Mouse (Mus musculus) heart, postnatal 36 days (tissue): ENCODE measurements around the gene Rhof. TPM values are rescaled to one million over a fixed set of nuclear protein-coding genes. Genes with fewer than 3 reads are reported as not detected.

Experiments
- DNase-seq, 2 experiments: peaks; one replicate each; pipeline ENCODE4 v3.0.0; 2021 to 2022
- intact Hi-C: fragments of 180-260 bp; cut with DNase I; formaldehyde crosslinking; loops from one replicate; pipeline ENCODE4 v1.15.1; 2025
- total RNA-seq, 2 experiments: library from RNA; stranded (reverse); gene quantifications; 2 replicates each; pipeline ENCODE4 v1.2.3; 2021

The Rhof gene
- total RNA-seq, 2 experiments from 2014 or later = 0.44 to 0.68 TPM

DNA sequence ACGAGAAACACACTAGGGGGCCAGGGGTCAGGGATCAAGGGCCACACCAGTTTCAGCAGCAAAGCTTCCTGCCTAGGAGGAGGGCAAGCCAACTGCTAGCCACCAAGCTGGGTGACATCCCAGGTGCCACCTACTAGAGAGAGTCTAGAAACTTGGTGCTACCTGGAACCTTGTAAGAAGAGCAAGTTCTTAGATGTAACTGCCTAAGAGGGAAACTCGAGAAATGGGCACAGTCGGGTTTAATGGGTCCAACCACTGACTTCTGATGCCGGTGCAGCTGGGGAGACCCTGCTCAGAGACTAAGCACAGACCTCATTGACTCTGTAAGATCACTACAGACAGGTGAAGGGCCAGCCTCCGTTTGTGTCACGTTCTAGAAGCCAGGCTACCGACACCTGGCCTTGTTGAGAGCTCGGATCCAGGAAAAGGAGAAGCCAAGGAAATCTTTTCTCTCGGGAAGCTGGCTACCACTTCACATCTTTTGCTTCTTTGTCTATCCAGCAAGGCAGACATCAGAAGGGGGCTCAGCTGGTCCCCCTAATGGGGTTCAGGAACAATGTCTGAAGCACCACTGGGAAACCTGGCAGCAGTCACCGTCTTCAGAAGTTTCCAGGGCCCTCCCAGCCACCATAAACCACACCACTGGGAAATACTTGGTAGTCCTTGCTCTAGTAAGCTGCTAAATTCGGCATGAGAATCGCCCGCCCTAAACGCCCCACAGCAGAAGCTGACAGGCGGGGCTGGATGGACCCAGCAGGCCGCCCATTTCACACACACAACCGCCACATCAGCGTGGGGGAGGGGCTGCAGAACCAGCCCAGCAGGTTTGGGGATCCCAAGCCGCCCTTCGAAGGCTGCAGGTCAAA lies 4.8 kb upstream of the Rhof start:
- intact Hi-C loops = no loop called here
- DNase-seq = peak; percentile 83 to 89

GRCm38 (mm10) chr5:123136361-123137043 lies 4.0 kb upstream of the Rhof start:
- intact Hi-C loops = no loop called here

DNA sequence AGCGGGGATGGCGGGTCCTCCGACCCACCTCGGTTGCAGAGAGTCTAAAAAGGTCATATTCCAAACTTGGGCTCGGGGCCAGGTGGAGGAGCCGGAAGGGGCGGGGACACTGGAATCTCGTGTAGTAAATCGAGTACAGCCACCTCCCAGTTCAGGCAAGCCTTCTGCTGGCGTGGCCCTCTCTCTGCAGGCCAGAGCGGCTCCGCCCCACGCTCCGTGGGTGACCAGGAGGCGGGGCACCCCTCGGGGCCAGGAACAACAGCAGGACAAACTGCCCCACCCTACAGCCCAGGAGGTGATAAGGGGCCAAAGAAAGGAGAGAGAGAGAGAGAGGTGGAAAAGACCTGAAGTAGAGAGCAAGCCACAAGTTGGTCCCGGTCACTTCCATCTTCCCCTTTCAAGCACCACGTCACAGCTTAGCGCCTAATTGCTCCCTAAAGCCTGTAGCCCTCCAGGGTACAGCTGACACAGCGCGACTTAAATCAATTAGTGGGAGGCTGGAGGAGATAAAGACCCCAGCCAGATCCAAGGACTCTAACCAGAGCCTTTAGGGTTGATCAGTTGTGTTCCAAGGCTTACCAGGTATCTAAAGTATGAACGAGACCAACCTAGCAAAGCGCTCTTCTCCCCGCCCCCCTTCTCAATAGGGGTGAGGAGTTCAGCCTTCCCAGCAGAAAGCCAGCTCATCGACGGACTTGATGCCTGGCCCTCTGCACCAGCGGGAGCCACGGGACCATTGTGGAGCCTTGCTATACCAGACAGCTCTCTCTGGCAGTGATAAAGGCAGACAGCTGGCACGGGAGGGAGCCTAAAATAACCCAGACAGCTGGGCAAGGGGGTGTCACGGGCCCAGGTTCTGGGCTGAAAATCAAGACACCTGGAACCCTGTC lies 3.2 kb upstream of the Rhof start:
- DNase-seq = peak; percentile 90 to 92
- intact Hi-C loops = no loop called here

More at GRCm38 (mm10) chr5:123136361-123137043, 4.0 kb upstream of the Rhof start:
- peak; percentile 92 to 93 for DNase-seq

DNA sequence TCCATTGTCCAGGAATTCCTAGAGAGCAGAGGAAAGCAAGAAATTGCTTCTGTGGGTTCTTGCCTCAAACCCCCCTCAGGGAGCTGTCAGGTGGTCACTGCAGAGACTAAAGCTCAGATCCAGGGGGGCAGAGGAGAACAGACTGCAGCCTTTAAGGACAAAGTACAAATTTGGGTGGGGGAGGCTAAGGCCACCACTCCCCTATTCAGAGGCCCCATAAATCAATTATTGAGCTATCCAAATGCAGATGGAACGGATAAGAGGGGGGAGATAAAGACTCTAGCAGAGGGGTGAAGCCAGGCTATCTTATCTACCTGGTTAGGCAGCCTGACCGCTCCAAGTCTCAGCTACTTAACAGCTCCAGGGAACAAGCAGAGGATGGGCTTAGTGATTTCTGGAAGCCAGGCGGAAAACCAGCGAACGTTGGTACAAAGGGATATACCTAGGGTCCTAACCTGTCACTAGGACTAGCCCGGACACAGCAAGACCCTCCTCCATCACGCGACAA lies 2.4 kb upstream of the Rhof start:
- no peak for DNase-seq
- intact Hi-C loops = no loop called here

- peak; percentile 74 to 76 for DNase-seq
- intact Hi-C loops = no loop called here
Measured at GRCm38 (mm10) chr5:123134186-123134874, 1.8 kb upstream of the Rhof start.

DNA sequence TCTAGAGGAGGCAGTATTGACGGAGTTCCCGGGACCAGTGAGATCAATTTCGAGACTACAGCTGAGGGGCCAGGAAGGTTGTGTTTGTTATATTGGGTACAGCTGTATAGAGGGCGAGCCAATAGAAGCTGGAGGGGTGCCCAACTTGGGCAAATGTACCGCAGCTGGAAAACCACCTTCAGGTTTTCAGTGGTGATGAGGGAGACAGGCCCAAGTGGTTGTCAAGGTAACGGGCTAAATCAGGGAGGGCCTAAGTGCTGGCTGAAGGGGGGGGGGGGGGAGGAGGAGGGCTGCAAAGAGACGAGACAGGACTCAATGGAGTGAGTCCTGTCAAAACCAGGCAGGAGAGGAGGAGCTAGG lies 1.3 kb upstream of the Rhof start:
- intact Hi-C loops = loop anchor here (1.0 kb wide), 3 partner anchors 16 to 38 kb away; no protein-coding TSS in a partner anchor
- DNase-seq = no peak

GRCm38 (mm10) chr5:123133083-123133783 lies 741 bp upstream of the Rhof start:
- DNase-seq = peak; percentile 94
- intact Hi-C loops = loop anchor here (1.0 kb wide), 3 partner anchors 16 to 38 kb away; no protein-coding TSS in a partner anchor

DNA sequence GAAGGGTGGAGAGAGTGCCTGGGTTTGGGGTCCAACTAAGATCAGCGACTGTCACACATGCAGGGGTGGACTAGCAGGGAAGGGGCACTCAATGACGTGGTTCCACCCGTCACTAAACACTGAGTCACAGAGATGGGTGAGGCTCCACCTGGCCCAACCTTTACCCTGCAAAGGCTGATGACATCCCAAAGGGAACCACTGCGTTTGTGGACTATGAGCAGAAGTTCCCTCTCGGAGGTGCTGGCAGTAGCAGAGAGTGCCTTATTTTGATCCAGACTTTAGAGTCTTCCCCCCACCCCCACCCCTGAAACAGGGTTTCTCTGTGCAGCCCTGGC lies 1.7 kb downstream of the Rhof start:
- intact Hi-C loops = no loop called here
- no peak for DNase-seq

DNA sequence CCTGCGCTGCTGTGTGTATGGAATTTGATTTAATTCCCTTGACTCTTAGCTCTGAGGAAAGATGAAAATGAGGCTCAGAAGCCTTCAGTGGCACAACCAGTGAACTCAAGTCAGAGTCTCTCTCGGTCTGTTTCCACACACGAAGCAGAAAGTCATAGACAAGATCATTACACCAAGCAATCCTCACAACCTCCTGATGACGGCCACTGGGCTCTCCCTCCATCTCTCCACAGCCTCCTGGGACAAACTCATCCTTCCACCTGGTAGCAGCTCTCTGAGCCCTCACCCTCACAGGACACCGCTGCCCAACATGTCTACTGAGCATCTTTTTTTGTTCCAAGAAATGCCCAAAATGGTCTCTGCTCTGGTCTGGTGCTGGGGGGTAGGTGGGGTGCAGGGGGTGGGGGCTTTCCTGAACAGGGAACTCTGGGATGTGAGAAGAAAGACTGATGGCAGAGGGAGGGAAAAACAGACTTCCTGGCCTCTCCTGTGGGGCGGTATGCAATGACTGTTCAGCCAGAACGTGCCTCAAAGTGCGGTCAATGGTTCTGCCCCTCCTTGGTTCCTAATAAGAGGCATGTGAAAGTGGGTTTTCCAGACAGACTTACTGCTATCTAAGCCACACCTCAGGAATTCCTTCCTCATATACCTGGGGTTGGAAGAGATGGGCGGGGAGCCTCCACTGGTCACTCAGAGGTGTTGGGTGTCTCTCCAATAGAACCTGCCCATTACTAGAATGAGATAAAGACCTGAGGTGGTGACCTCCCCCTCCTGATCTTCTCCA lies 2.3 kb downstream of the Rhof start:
- DNase-seq = no peak
- intact Hi-C loops = no loop called here

GRCm38 (mm10) chr5:123129170-123129757 lies 3.2 kb downstream of the Rhof start:
- intact Hi-C loops = no loop called here
- no peak for DNase-seq

- no peak for DNase-seq
- intact Hi-C loops = no loop called here
Measured at GRCm38 (mm10) chr5:123128426-123129169, 3.9 kb downstream of the Rhof start.

GRCm38 (mm10) chr5:123127031-123127430 lies 5.5 kb downstream of the Rhof start:
- no peak for DNase-seq
- intact Hi-C loops = no loop called here

GRCm38 (mm10) chr5:123125638-123126406 lies 6.7 kb downstream of the Rhof start:
- no peak for DNase-seq
- intact Hi-C loops = no loop called here

DNA sequence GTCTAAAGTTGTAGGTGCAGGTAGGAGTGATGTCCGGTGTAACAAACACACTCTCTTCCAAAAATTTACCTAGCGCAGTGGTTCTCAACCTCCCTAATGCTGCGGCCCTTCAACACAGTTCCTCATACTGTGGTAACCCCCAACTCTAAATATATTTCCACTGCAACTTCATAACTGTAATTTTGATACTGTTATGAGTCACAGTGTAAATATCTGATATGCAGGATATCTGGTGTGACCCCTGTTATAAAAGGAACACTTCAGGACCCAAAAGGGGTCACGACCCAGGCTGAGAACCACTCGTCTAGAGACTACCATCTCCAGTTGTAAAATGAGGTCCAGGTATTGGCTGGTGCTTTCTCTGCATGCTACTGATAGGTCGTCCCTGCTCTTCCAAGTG lies 7.4 kb downstream of the Rhof start:
- intact Hi-C loops = no loop called here
- no peak for DNase-seq

- intact Hi-C loops = no loop called here
- DNase-seq = no peak
Measured at GRCm38 (mm10) chr5:123122181-123122580, 10.3 kb downstream of the Rhof start.

GRCm38 (mm10) chr5:123120624-123121215 lies 11.8 kb downstream of the Rhof start:
- intact Hi-C loops = no loop called here
- DNase-seq = no peak

DNA sequence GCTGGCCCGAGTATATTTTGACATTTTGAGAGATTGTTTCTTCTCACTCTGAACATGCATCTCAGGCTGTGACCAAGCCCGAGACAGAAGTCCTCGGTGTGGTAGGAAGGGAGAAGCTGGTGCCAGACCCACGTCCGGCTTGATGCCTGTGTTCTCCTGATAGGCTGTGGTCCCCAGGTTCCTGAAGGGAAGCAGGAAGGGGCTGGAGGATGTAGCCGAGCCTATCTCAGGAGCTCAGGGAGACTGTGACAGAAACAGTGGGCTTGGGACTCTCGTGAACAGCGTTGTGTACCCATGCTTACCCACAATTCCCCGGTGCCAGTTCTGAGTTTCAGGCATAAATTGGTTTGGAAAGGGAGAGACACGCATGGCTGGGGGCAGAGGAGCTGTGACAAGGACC lies 13.7 kb downstream of the Rhof start:
- no peak for DNase-seq
- intact Hi-C loops = no loop called here
